Mouse (Mus musculus): ENCODE results near the gene Hoxb8. TPM values are rescaled to one million over a fixed set of nuclear protein-coding genes. Genes with fewer than 3 reads are reported as not detected.

Gene Hoxb8
- polyA plus RNA-seq, 1 experiment from 2014 or later, result not detected

DNA sequence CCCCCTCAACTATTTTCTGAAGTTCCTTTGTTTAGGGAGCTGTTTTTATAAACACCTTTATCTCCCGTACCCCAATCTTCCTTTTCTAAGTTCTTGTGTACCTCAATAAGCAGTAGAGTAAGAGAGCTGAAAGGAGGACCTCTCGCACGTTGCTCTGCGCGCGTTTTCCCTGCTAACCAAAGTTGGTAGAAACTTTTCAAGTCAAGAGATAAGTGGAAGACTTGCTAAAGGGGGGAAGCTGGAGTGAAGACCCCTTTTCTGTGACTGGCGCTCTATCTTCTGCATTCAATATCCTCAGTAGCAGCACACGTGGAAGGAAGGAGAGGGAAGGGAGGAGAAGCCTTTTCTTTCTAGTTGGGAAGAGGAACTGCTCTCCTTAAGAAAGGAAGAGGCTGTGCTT lies 43.3 kb downstream of the Hoxb8 start:
- Histone ChIP-seq H3K36me3 (no peaks in the 10 kb centered on the region), H3K4me3 (no peak overlapping the region), H3K9ac (no peak overlapping the region), H3K9me3 (replicated peaks) (no peaks in the 10 kb centered on the region), H3K4me1 (no peaks in the 10 kb centered on the region), H3K27me3 (replicated peaks) (peaks cover 99% of the 10 kb centered on the region), H3K27ac (no peak overlapping the region), H3K4me2 (peak overlapping the region; percentile 10; the same call in 1 of the 2 replicates)
- 21% methylated on average over 8 of the region's 8 CpGs for WGBS (ENCODE audit: insufficient replicate concordance)
- no peak for ATAC-seq

- no peak overlapping the region; the same call in 1 of the 2 replicates for H3K9ac ChIP-seq
- 45% methylated on average over 22 of the region's 22 CpGs for WGBS (ENCODE audit: insufficient replicate concordance)
- no peaks in the 10 kb centered on the region for H3K4me1 ChIP-seq
- no peak for ATAC-seq
- H3K4me3 ChIP-seq, result 0 out of 2 replicates have a peak overlapping the region, but pooled peaks have one; percentile 2
- no peaks in the 10 kb centered on the region for H3K36me3 ChIP-seq
- H3K9me3 ChIP-seq (replicated peaks), result no peaks in the 10 kb centered on the region
- H3K27ac ChIP-seq, result no peak overlapping the region
- H3K4me2 ChIP-seq, result peak overlapping the region; percentile 20
- H3K27me3 ChIP-seq (replicated peaks), result peaks cover 99% of the 10 kb centered on the region
Measured at GRCm38 (mm10) chr11:96325747-96326212, 44.1 kb downstream of the Hoxb8 start.

- Histone ChIP-seq H3K9ac (no peak overlapping the region), H3K9me3 (replicated peaks) (no peaks in the 10 kb centered on the region), H3K4me1 (no peaks in the 10 kb centered on the region), H3K27me3 (replicated peaks) (peaks cover 100% of the 10 kb centered on the region), H3K4me2 (0 out of 2 replicates have a peak overlapping the region, but pooled peaks have one; percentile 17), H3K36me3 (no peaks in the 10 kb centered on the region), H3K4me3 (no peak overlapping the region), H3K27ac (no peak overlapping the region)
- 34% methylated on average over 12 of the region's 12 CpGs for WGBS (ENCODE audit: insufficient replicate concordance)
- no peak for ATAC-seq
Measured at GRCm38 (mm10) chr11:96326705-96327104, 45.0 kb downstream of the Hoxb8 start.

DNA sequence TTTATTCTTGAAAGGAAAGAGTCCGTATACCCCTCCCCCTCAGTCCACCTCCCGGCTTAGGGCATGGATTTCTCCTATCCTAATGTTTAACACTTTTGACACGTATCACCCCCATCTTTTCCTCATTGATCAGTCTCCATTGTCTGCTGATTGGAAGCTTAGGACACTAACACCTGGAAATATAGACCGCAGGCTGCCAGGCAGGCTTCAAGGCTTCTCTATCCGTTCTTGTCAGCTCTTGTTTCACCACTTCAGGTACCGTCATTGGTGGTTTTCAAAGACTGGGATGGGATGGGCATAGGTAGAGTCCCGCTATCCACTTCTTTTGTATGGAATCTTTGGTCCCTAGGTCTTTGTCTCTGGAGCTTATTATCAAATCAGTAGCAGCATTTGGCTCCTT lies 45.4 kb downstream of the Hoxb8 start:
- H3K27me3 ChIP-seq (replicated peaks), result peaks cover 100% of the 10 kb centered on the region

DNA sequence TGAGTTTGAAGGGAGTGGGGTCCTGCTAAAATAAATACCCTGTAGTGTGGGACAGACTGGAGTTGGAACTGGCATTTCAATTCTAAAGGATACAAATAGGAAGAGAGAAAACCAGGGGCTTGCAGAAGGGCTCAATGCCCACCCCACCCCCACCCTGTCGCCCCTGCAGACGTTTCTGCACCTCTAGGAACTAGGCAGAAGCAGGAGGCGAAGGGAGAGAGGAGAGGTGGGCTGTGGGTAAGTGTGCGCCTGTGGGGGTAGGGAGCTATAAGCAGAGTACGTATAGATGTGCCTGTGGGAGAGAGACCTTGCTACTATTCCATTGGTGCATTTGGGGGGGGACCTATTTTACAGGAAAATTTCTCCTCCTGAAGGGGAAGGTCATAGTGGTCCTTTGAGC lies 46.0 kb downstream of the Hoxb8 start:
- Histone ChIP-seq H3K27ac (no peak overlapping the region), H3K4me1 (no peaks in the 10 kb centered on the region), H3K4me3 (no peak overlapping the region), H3K36me3 (no peaks in the 10 kb centered on the region), H3K9ac (no peak overlapping the region), H3K27me3 (replicated peaks) (peaks cover 100% of the 10 kb centered on the region), H3K9me3 (replicated peaks) (no peaks in the 10 kb centered on the region), H3K4me2 (0 out of 2 replicates have a peak overlapping the region, but pooled peaks have one; percentile 6)
- ATAC-seq, result no peak
- 33% methylated on average over 5 of the region's 5 CpGs for WGBS (ENCODE audit: insufficient replicate concordance)

More for the DNA sequence above, 45.4 kb downstream of the Hoxb8 start:
- H3K9ac ChIP-seq, result no peak overlapping the region
- no peaks in the 10 kb centered on the region for H3K4me1 ChIP-seq
- no peak overlapping the region for H3K4me3 ChIP-seq
- H3K36me3 ChIP-seq, result no peaks in the 10 kb centered on the region
- no peak for ATAC-seq
- no peaks in the 10 kb centered on the region for H3K9me3 ChIP-seq (replicated peaks)
- no peak overlapping the region for H3K4me2 ChIP-seq
- 42% methylated on average over 7 of the region's 7 CpGs for WGBS (ENCODE audit: insufficient replicate concordance)
- no peak overlapping the region for H3K27ac ChIP-seq

- no peak overlapping the region for H3K4me2 ChIP-seq
- WGBS (ENCODE audit: insufficient replicate concordance), result 39% methylated on average over 8 of the region's 8 CpGs
Measured at GRCm38 (mm10) chr11:96328605-96329004, 46.9 kb downstream of the Hoxb8 start.

GRCm38 (mm10) chr11:96332105-96332504 lies 50.4 kb downstream of the Hoxb8 start:
- Histone ChIP-seq H3K4me3 (no peak overlapping the region), H3K9ac (no peak overlapping the region), H3K36me3 (no peaks in the 10 kb centered on the region), H3K4me1 (no peaks in the 10 kb centered on the region), H3K4me2 (peak overlapping the region; percentile 47; the same call in 1 of the 2 replicates), H3K27me3 (replicated peaks) (peaks cover 99% of the 10 kb centered on the region), H3K9me3 (replicated peaks) (no peaks in the 10 kb centered on the region), H3K27ac (no peak overlapping the region)
- ATAC-seq, result no peak
- 6% methylated on average over 8 of the region's 8 CpGs for WGBS (ENCODE audit: insufficient replicate concordance)

More at GRCm38 (mm10) chr11:96328605-96329004, 46.9 kb downstream of the Hoxb8 start:
- Histone ChIP-seq H3K9ac (no peak overlapping the region), H3K4me1 (no peaks in the 10 kb centered on the region), H3K4me3 (no peak overlapping the region), H3K36me3 (no peaks in the 10 kb centered on the region), H3K9me3 (replicated peaks) (no peaks in the 10 kb centered on the region), H3K27me3 (replicated peaks) (peaks cover 100% of the 10 kb centered on the region), H3K27ac (no peak overlapping the region)
- ATAC-seq, result no peak

GRCm38 (mm10) chr11:96332618-96333032 lies 50.9 kb downstream of the Hoxb8 start:
- Histone ChIP-seq H3K4me1 (no peaks in the 10 kb centered on the region), H3K36me3 (no peaks in the 10 kb centered on the region), H3K27ac (peak overlapping the region; percentile 58), H3K27me3 (replicated peaks) (peaks cover 99% of the 10 kb centered on the region), H3K9me3 (replicated peaks) (no peaks in the 10 kb centered on the region), H3K9ac (0 out of 2 replicates have a peak overlapping the region, but pooled peaks have one; percentile 23), H3K4me2 (peak overlapping the region; percentile 47), H3K4me3 (peak overlapping the region; percentile 32)
- ATAC-seq, result no peak
- WGBS (ENCODE audit: insufficient replicate concordance), result 4% methylated on average over 28 of the region's 35 CpGs

- H3K4me3 ChIP-seq, result peak overlapping the region; percentile 32; the same call in 1 of the 2 replicates
- 26% methylated on average over 17 of the region's 17 CpGs for WGBS (ENCODE audit: insufficient replicate concordance)
- H3K27me3 ChIP-seq (replicated peaks), result peaks cover 99% of the 10 kb centered on the region
- no peaks in the 10 kb centered on the region for H3K4me1 ChIP-seq
- peak overlapping the region; percentile 47 for H3K4me2 ChIP-seq
- no peaks in the 10 kb centered on the region for H3K9me3 ChIP-seq (replicated peaks)
- H3K27ac ChIP-seq, result peak overlapping the region; percentile 58
- H3K9ac ChIP-seq, result peak overlapping the region; percentile 23; the same call in 1 of the 2 replicates
- ATAC-seq, result no peak
- H3K36me3 ChIP-seq, result no peaks in the 10 kb centered on the region
Measured at GRCm38 (mm10) chr11:96333241-96334001, 51.7 kb downstream of the Hoxb8 start.

DNA sequence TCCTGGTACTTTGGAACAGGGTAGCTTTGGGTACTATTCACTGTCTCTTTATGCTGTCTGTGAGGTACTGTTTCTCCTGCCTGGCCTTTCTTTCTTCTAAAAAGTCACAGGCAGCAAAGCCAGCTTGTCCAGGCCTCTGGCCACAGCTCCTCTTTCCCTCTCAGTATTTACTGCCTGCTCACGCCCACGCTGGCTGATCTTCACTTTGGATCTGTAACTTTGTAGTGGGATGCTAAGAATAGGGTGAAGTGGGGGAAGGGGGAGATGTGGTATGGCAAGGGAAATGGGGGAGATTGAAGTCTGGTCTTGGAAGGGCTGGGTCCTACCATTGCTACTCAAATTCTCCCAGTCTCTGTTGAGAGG lies 52.3 kb downstream of the Hoxb8 start:
- Histone ChIP-seq H3K9me3 (replicated peaks) (no peaks in the 10 kb centered on the region), H3K4me3 (no peak overlapping the region), H3K4me2 (0 out of 2 replicates have a peak overlapping the region, but pooled peaks have one; percentile 47), H3K36me3 (no peaks in the 10 kb centered on the region), H3K4me1 (no peaks in the 10 kb centered on the region), H3K27me3 (replicated peaks) (peaks cover 99% of the 10 kb centered on the region), H3K27ac (peak overlapping the region; percentile 10; the same call in 1 of the 2 replicates), H3K9ac (no peak overlapping the region)
- WGBS (ENCODE audit: insufficient replicate concordance), result 35% methylated on average over 2 of the region's 2 CpGs
- no peak for ATAC-seq

All from liver, embryonic 12.5 days (tissue).